Mouse (Mus musculus) ES-CJ7 (cell line): ENCODE measurements around the gene Dennd2a.

Experiments
- DNase-seq: peaks from one replicate; pipeline ENCODE4 v3.0.0; 2011; ENCODE audit warnings: low read depth, low spot score

The Dennd2a gene

DNA sequence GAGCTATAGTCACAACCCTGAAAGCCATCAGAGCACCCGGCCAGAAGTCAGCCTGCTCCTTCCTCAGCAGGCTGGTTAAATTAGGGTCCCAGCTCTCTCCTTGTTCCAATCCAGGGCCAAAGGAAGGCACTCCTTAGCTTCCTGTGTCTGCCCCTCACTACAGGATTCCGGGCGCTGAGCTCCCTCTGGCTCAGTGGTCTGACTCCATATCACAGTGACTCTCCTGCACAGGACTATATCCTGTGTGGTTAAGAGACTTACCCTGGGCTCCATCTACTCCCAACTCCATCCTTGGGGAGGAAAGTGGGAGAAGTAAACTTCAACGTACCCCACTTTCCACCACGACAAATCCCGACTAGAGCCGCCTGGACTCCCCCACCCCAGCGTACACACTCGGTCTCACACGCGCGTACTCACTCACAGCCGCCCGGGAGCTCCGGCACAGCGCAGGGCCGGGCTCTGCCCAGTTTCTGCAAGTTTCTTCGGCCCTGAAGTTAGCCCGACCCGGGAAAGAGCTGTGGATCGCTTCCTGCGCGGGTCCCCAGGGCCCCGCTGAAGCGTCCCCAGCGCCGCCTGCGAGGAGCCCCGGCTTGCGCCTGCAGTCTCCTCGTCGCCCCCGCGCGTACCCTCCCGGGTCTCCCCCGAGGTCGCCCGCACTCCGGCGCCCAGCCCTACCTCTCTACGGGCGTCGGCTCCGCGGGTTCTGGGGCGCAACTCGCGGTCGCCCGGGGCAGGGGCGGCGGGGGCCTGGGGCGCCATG, 587 bp downstream of the Dennd2a start:
- DNase-seq = peak; percentile 52

DNA sequence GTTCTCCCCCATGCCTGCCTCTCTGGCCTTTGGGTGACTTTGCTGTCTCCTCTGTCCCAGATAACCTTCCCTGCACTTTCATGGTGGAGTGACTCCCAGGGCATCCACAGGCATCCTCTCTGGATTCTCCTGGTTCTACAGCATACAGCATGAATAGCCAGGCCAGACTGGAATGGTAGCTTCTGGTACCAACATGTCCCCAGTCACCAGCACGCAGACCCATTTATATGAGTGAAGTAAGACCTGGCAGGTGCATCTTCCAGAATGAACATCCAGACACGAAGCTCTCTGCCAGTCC, 2.1 kb downstream of the Dennd2a start:
- DNase-seq = no peak

DNA sequence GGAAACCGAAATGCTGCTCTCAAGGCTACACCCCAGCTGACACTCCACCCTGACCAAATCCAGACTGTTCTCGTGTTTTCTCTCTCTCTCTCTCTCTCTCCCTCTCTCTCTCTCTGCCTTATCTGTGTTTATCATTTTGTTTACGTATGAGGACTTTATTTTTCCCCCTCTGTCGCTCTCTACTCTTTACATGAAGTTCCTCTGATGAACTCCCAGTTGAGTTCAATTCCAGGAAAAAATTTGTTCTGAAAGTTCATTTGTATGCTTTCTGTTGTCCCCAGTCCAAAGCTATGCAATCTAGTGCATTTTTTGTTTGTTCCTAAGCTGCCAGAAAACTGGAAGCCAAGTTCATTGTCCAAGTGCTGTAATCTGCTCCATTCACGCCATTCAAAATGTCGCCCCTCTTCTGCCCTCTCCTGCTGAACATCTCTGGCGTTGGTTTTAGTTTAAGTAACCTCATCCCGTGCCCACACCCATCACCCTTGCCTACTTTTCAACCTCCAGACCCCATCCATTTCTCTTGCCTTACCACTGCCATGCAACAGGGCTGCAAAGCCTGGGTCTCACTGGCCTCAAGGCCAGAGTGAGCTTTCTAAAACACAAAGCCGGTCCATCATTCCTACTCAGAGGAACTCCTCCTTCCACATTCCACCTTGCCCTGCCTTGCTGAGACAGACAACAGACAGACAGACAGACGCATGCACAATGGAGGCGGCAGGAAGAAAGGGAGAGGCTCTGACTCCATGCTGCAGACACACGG, 2.6 kb downstream of the Dennd2a start:
- peak; percentile 26 for DNase-seq

DNA sequence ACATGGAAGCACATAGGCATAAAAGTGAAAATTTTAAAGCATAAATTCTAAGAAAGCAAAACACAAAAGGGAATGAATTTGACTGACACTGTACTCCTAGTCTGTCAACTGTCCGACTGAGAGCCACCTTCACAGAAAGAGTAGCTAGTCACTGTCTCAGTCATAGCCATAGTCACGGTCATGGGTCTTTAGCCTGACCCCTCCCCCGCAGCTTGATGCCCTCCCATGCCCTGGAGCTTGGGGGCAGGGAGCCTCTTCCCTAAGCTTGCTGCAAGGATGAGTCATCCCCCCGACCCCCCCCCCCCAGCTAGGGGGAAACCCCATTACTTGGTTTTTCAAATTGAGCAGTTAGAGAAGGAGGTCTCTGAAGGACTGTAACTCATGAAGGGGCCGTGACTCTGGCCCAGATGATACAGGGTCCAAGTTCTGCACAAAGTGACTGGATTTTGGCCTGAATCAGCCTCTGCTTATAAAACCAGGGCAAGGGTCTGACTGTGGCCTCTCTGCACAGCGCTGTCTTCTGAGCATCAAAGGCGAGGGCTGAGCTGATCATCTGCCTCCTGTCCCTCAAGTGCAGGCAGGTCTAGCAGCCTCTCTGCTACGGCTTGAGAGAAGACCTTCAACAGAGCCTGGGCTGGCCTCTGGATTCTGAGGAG, 5.6 kb downstream of the Dennd2a start:
- no peak for DNase-seq

GRCm38 (mm10) chr6:39548030-39548429, 9.6 kb downstream of the Dennd2a start:
- no peak for DNase-seq

DNA sequence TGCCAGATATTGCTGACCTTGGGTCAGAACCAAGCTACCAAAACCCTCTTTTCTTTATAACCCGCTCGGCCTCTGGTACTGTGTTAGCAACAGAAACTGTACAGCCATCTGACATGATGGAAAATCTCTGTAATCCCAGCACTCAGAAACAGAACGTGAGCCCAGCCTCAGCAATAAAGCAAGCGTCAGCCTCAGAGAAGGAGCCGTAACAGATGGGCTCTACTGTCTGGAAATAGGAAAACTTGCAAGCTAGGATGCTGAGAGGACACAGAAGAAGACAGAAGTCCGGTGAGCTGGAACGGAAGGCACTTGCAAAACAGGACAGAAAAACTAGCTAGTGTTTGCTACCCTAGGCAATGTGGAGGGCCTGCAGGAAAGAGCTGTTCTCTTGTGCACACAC, 12.2 kb downstream of the Dennd2a start:
- no peak for DNase-seq

- no peak for DNase-seq
Observed at GRCm38 (mm10) chr6:39543769-39544420, 13.8 kb downstream of the Dennd2a start.

- peak; percentile 45 for DNase-seq
Observed at GRCm38 (mm10) chr6:39542631-39543597, 14.8 kb downstream of the Dennd2a start.

GRCm38 (mm10) chr6:39540563-39540962, 17.1 kb downstream of the Dennd2a start:
- no peak for DNase-seq

- peak; percentile 59 for DNase-seq
Observed at GRCm38 (mm10) chr6:39539679-39540155, 17.9 kb downstream of the Dennd2a start.

- peak; percentile 64 for DNase-seq
Observed at GRCm38 (mm10) chr6:39538227-39538626, 19.4 kb downstream of the Dennd2a start.

GRCm38 (mm10) chr6:39537276-39537675, 20.4 kb downstream of the Dennd2a start:
- DNase-seq = no peak

GRCm38 (mm10) chr6:39536621-39537020, 21.0 kb downstream of the Dennd2a start:
- DNase-seq = no peak

GRCm38 (mm10) chr6:39534944-39535343, 22.7 kb downstream of the Dennd2a start:
- DNase-seq = peak; percentile 55

- no peak for DNase-seq
Observed at GRCm38 (mm10) chr6:39528671-39529535, 28.8 kb downstream of the Dennd2a start.

DNA sequence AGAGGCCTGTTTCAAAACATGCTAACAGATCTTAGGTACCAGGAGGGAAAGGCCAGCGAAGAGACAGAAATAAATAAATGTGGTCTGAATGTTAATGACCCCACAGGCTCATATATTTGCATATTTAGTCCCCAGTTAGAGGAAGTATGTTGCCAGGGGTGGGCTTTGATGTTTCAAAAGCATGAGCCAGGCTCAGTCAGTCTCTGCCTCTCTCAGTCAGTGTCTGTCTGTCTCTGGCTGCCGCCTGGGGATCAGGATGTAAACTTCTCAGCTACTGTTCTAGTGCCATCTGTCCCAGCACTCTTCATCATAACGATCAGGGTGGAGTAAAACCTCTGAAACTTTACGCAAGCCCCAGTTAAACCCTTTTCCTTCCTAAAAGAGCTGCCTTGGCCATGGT, 29.9 kb downstream of the Dennd2a start:
- no peak for DNase-seq

GRCm38 (mm10) chr6:39527337-39527784, 30.3 kb downstream of the Dennd2a start:
- DNase-seq = peak; percentile 89

DNA sequence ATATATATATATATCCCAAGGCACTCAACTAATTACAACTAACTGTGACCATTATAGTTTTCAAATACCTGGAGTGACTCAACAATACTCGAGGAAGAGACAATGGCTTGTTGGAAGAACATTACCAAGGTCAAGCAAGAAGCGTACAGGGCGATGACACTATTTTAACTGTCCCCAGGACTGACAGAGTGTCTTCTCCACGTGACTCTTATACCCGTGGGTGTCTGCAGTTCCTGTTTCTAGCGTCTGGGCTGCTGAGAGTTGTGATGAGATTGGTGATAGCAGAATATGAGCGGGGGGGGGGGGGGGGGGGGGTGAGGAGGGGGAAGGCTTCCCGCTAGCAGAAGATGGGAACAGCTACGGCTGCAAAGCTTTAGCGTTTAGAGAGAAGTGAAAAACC, 30.9 kb downstream of the Dennd2a start:
- no peak for DNase-seq

GRCm38 (mm10) chr6:39523161-39523560, 34.5 kb downstream of the Dennd2a start:
- DNase-seq = no peak

GRCm38 (mm10) chr6:39522425-39522824, 35.2 kb downstream of the Dennd2a start:
- DNase-seq = no peak
